ENCODE assay signal across 8 mouse cellular contexts in the genomic region with DNA sequence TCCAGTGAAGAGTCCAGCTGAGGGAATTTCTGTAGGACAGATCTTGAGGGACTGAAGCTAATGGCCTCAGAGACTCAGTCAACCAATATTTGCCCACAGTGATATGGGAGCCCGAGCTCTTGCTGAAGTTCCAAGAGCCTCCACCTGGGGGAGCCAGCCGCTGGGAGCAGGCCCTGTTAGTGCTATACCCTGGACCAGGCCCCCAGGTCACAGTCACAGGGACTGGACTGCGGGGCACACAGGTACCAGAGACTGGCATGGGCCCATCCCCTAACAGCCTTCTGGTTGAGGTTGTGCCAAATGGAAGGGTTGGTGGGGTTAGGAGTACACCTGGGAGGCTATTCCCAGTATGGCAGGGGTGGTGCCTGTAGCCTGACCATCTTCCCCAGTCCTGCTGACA. TPM values are rescaled to one million over a fixed set of nuclear protein-coding genes. Genes with fewer than 3 reads are reported as not detected.
DNase-seq lines count a peak whose midpoint lies in the region; ATAC-seq and TF ChIP-seq lines count a peak whose summit lies in the region.

No protein-coding gene starts in this region.

- DNase-seq in 416B (ENCODE audit: low read depth), result peak; percentile 55
- peak; percentile 66 for DNase-seq in T-cell, adult 2 months (ENCODE audit: low spot score)
- DNase-seq in gastrocnemius, postnatal 10 days, result peak; percentile 88
- peak; percentile 78 for DNase-seq in splenic B cell, adult 2 months (ENCODE audit: low read depth, low spot score)

- WGBS in intestine, postnatal 0 days, result 17% methylated on average over 3 of the region's 3 CpGs
- 18% methylated on average over 3 of the region's 3 CpGs for WGBS in limb, embryonic 15.5 days

- peaks cover 44% of the 10 kb centered on the region for H3K36me3 ChIP-seq in intestine, postnatal 0 days (ENCODE audit: control insufficient read depth, insufficient read depth)
- peaks cover 44% of the 10 kb centered on the region for H3K36me3 ChIP-seq in limb, embryonic 15.5 days
- peaks cover 5% of the 10 kb centered on the region for H3K36me3 ChIP-seq in splenic B cell, adult 2 months (ENCODE audit: control insufficient read depth, insufficient read depth, low read length, poor library complexity, severe bottlenecking)

- H3K27me3 ChIP-seq in intestine, postnatal 0 days (replicated peaks; ENCODE audit: control insufficient read depth, insufficient read depth, low read length), result peaks cover 20% of the 10 kb centered on the region
- peaks cover 30% of the 10 kb centered on the region for H3K27me3 ChIP-seq in limb, embryonic 15.5 days
- H3K27me3 ChIP-seq in splenic B cell, adult 2 months (ENCODE audit: control insufficient read depth, insufficient read depth, low read length, poor library complexity, severe bottlenecking), result no peaks in the 10 kb centered on the region

- no peak overlapping the region for H3K4me2 ChIP-seq in intestine, postnatal 0 days (replicated peaks; ENCODE audit: low read depth)
- H3K4me2 ChIP-seq in limb, embryonic 15.5 days, result no peak overlapping the region

- ATAC-seq in common myeloid progenitor, adult 5-6 weeks (replicated peaks; ENCODE audit: low read depth, poor library complexity, severe bottlenecking), result peak; percentile 70
- peak; percentile 51; the same call in 1 of the 2 replicates for ATAC-seq in intestine, postnatal 0 days
- ATAC-seq in limb, embryonic 15.5 days (ENCODE audit: insufficient number of reproducible peaks, low FRiP score, low TSS enrichment, low read depth), result peak; percentile 17; the same call in 1 of the 2 replicates
- ATAC-seq in monocyte, adult 5-6 weeks (replicated peaks; ENCODE audit: insufficient number of reproducible peaks, low FRiP score, low TSS enrichment, poor library complexity, severe bottlenecking), result peak; percentile 32; the same call in 1 of the 2 replicates

- peak; percentile 84 for TF ChIP-seq CTCF in intestine, postnatal 0 days (IDR thresholded peaks at IDR 0.05; ENCODE audit: low read depth)

- no peak overlapping the region for H3K27ac ChIP-seq in intestine, postnatal 0 days (ENCODE audit: low read depth, low read length)
- H3K27ac ChIP-seq in limb, embryonic 15.5 days, result no peak overlapping the region

- no peak overlapping the region for H3K9ac ChIP-seq in intestine, postnatal 0 days (ENCODE audit: low read depth, low read length)
- H3K9ac ChIP-seq in limb, embryonic 15.5 days, result no peak overlapping the region

- no peak overlapping the region for H3K4me3 ChIP-seq in intestine, postnatal 0 days (ENCODE audit: low read depth, low read length)
- H3K4me3 ChIP-seq in limb, embryonic 15.5 days, result no peak overlapping the region

- H3K9me3 ChIP-seq in intestine, postnatal 0 days (ENCODE audit: control insufficient read depth), result no peaks in the 10 kb centered on the region
- no peaks in the 10 kb centered on the region for H3K9me3 ChIP-seq in limb, embryonic 15.5 days

- 0 out of 2 replicates have a peak, but pooled peaks cover 13% of the 10 kb centered on the region for H3K4me1 ChIP-seq in intestine, postnatal 0 days (replicated peaks; ENCODE audit: control insufficient read depth, insufficient read depth, low read length)
- H3K4me1 ChIP-seq in limb, embryonic 15.5 days, result peaks cover 50% of the 10 kb centered on the region

RNA-seq across cellular contexts. Expression of a gene that starts 0.9 kb away (rescaled TPM):
- 0.58 TPM in 1 of 2 replicates, not detected in the other for total RNA-seq in common myeloid progenitor, adult 5-6 weeks (2017)
- total RNA-seq in gastrocnemius, postnatal 10 days (2021), result under 1 TPM; 0.20 to 0.52 TPM
- not detected in 2 replicates for polyA plus RNA-seq in intestine, postnatal 0 days (2015; fragmentation: Nextera tagmentation; extraction: Ambion mirVana)
- polyA plus RNA-seq in limb, embryonic 15.5 days (2015; fragmentation: Nextera tagmentation; extraction: Ambion mirVana), result not detected in 2 replicates
- not detected in 3 replicates for total RNA-seq in monocyte, adult 5-6 weeks (2017)

RNA-seq across cellular contexts. Expression of a gene that starts 7.4 kb away (rescaled TPM):
- not detected in 2 replicates for total RNA-seq in common myeloid progenitor, adult 5-6 weeks (2017)
- total RNA-seq in gastrocnemius, postnatal 10 days (2021), result 100 to 1,000 TPM; 289 to 339 TPM
- polyA plus RNA-seq in intestine, postnatal 0 days (2015; fragmentation: Nextera tagmentation; extraction: Ambion mirVana), result 0.35 and 0.42 TPM in 2 replicates
- 7.5 and 26.8 TPM in 2 replicates for polyA plus RNA-seq in limb, embryonic 15.5 days (2015; fragmentation: Nextera tagmentation; extraction: Ambion mirVana)
- not detected in 3 replicates for total RNA-seq in monocyte, adult 5-6 weeks (2017)

RNA-seq across cellular contexts. Expression of a gene that starts 7.5 kb away (rescaled TPM):
- total RNA-seq in common myeloid progenitor, adult 5-6 weeks (2017), result 36.7 and 43.0 TPM in 2 replicates
- 10 to 100 TPM; 26.8 to 30.9 TPM for total RNA-seq in gastrocnemius, postnatal 10 days (2021)
- polyA plus RNA-seq in intestine, postnatal 0 days (2015; fragmentation: Nextera tagmentation; extraction: Ambion mirVana), result 60.9 and 61.8 TPM in 2 replicates
- polyA plus RNA-seq in limb, embryonic 15.5 days (2015; fragmentation: Nextera tagmentation; extraction: Ambion mirVana), result 119 and 124 TPM in 2 replicates
- 29.4 to 59.3 TPM (median 41.3 TPM) in 3 replicates for total RNA-seq in monocyte, adult 5-6 weeks (2017)

RNA-seq across cellular contexts. Expression of a gene that starts 7.9 kb away (rescaled TPM):
- 26.6 and 46.7 TPM in 2 replicates for total RNA-seq in common myeloid progenitor, adult 5-6 weeks (2017)
- 10 to 100 TPM; 31.6 to 41.3 TPM for total RNA-seq in gastrocnemius, postnatal 10 days (2021)
- 35.5 and 39.0 TPM in 2 replicates for polyA plus RNA-seq in intestine, postnatal 0 days (2015; fragmentation: Nextera tagmentation; extraction: Ambion mirVana)
- 59.0 and 71.7 TPM in 2 replicates for polyA plus RNA-seq in limb, embryonic 15.5 days (2015; fragmentation: Nextera tagmentation; extraction: Ambion mirVana)
- total RNA-seq in monocyte, adult 5-6 weeks (2017), result 9.4 to 23.3 TPM (median 10.7 TPM) in 3 replicates

RNA-seq across cellular contexts. Expression of a gene that starts 20.5 kb away (rescaled TPM):
- total RNA-seq in common myeloid progenitor, adult 5-6 weeks (2017), result 288 TPM in 2 replicates
- 100 to 1,000 TPM; 846 to 935 TPM for total RNA-seq in gastrocnemius, postnatal 10 days (2021)
- polyA plus RNA-seq in intestine, postnatal 0 days (2015; fragmentation: Nextera tagmentation; extraction: Ambion mirVana), result 1,008 and 1,019 TPM in 2 replicates
- polyA plus RNA-seq in limb, embryonic 15.5 days (2015; fragmentation: Nextera tagmentation; extraction: Ambion mirVana), result 1,708 and 1,872 TPM in 2 replicates
- total RNA-seq in monocyte, adult 5-6 weeks (2017), result 242 to 281 TPM (median 259 TPM) in 3 replicates

Comparison
In these comparisons a context has a peak if more than half of its experiments do, and no peak if none do; other contexts are left out.
1. ATAC-seq: peak in every context shown above with its lines; median percentile 70 in common myeloid progenitor, adult 5-6 weeks; 51 in intestine, postnatal 0 days; 32 in monocyte, adult 5-6 weeks; 17 in limb, embryonic 15.5 days.
2. RNA of a gene that starts 7.4 kb away (total RNA-seq): 289 to 339 TPM in gastrocnemius, postnatal 10 days; not detected in common myeloid progenitor, adult 5-6 weeks and not detected in monocyte, adult 5-6 weeks; every median in the first group is over 100 times any median in the second.
3. Peak in every context shown above with its lines, with median percentiles within 50 percentile points of each other: DNase-seq.